Mouse (Mus musculus): ENCODE results near the gene Tunar.

GRCm38 (mm10) chr12:105420476-105420875 is 86.8 kb downstream of the Tunar start:
- TF ChIP-seq HCFC1 (IDR thresholded peaks at IDR 0.05; ENCODE audit: borderline replicate concordance, insufficient read depth, low read length) (no peak), MAFK (IDR thresholded peaks at IDR 0.05; ENCODE audit: insufficient read depth, low read depth, low read length) (no peak)

Measured in ES-E14 (cell line).